Mouse (Mus musculus) liver, adult 2 months (tissue): Measurements from ENCODE around the gene Pla2g4d.

Experiments used
- CTCF ChIP-seq: fragments of 200-500 bp; IDR thresholded peaks from 2 replicates; pipeline ENCODE4 v1.5.1; 2011; ENCODE audit warnings: low read depth, low read length, control low read depth
- POLR2A ChIP-seq: fragments of 200-500 bp; IDR thresholded peaks from 2 replicates; pipeline ENCODE4 v1.6.1; 2011; ENCODE audit warnings: low read length, control low read depth; ENCODE audit not compliant: insufficient read depth; ENCODE audit errors: extremely low read depth

DNA sequence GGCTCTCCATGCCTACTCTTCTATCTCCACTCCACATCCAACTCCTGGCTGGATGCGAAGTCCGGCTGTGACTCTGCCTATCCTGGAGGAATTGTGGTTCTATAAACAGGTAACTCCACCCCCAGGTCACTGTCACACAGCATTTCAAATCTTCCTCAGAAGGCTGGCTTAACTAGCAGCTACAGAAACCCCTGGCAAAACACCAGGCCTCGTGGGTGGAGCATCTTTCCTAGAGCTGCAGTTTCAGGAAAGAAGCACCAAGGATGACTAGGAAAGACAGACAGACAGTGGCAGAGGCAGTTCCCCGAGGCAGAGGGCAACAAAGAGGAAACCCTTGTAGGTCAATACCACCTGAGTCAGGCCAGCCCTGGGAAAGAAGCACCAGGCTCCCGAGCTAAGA, at the start of gene Pla2g4d:
- no peak for TF ChIP-seq POLR2A
- no peak for TF ChIP-seq CTCF
